Mouse (Mus musculus) small intestine, adult 2 months (tissue): Measurements from ENCODE around the gene Gnptg.
A peak's percentile ranks its signal among the peaks of the same experiment; 100 is the strongest.

Source experiments
- CTCF ChIP-seq: fragments of 200-500 bp; IDR thresholded peaks from 2 replicates; pipeline ENCODE4 v1.5.1; 2012; ENCODE audit warnings: low read depth, mild to moderate bottlenecking, control low read depth, inconsistent platforms, low read length, moderate library complexity, mixed read lengths; ENCODE audit not compliant: insufficient replicate concordance, insufficient read length; ENCODE audit errors: extremely low read depth
- POLR2A ChIP-seq: fragments of 200-500 bp; IDR thresholded peaks from 2 replicates; pipeline ENCODE4 v1.6.1; 2012; ENCODE audit warnings: low read depth, mild to moderate bottlenecking, control low read depth, inconsistent platforms, low read length, moderate library complexity

GRCm38 (mm10) chr17:25221821-25222503, 18.0 kb downstream of the Gnptg start:
- no peak for TF ChIP-seq CTCF
- peak; percentile 42; the same call in 1 of the 2 replicates for TF ChIP-seq POLR2A
